Mouse (Mus musculus) liver, postnatal 0 days (tissue): ENCODE data around the gene Myo15b. TPM values are rescaled to one million over a fixed set of nuclear protein-coding genes. Genes with fewer than 3 reads are reported as not detected.
A peak's percentile ranks its signal among the peaks of the same experiment; 100 is the strongest.

Experiments
- ATAC-seq: fragments of 200-750 bp; cut with Nextera tagmentation; 2 replicates; pipeline ENCODE4 v1.8.0; 2017; ENCODE audit warnings: mild to moderate bottlenecking, moderate library complexity
- DNase-seq: peaks from one replicate; pipeline ENCODE4 v3.0.0-alpha.2; 2016
- H3K27ac ChIP-seq: fragments of 300-500 bp; sonication (generic); 2 replicates; pipeline ENCODE4 v1.5.1; 2014; ENCODE audit warnings: antibody characterized with exemption, moderate library complexity, mild to moderate bottlenecking, low read depth
- H3K27me3 ChIP-seq: fragments of 300-500 bp; sonication (generic); 2 replicates; pipeline ENCODE4 v1.6.1; 2014; ENCODE audit warnings: low read length, control low read depth, mixed read lengths; ENCODE audit not compliant: insufficient read depth
- H3K36me3 ChIP-seq: fragments of 300-500 bp; sonication (generic); replicated peaks from 2 replicates; pipeline ENCODE4 v1.6.1; 2014; ENCODE audit warnings: mild to moderate bottlenecking, control low read depth, low read length, moderate library complexity, mixed read lengths; ENCODE audit not compliant: insufficient read depth
- H3K4me1 ChIP-seq: fragments of 300-500 bp; sonication (generic); 2 replicates; pipeline ENCODE4 v1.6.1; 2014; ENCODE audit warnings: antibody characterized with exemption, mild to moderate bottlenecking, control low read depth; ENCODE audit not compliant: insufficient read depth
- H3K4me2 ChIP-seq: fragments of 300-500 bp; sonication (generic); 2 replicates; pipeline ENCODE4 v1.6.1; 2014; ENCODE audit warnings: low read depth, mild to moderate bottlenecking, low read length, moderate library complexity, mixed read lengths
- H3K4me3 ChIP-seq: fragments of 300-500 bp; sonication (generic); 2 replicates; pipeline ENCODE4 v1.5.1; 2014; ENCODE audit warnings: low read depth, low read length
- H3K9ac ChIP-seq: fragments of 300-500 bp; sonication (generic); replicated peaks from 2 replicates; pipeline ENCODE4 v1.6.1; 2014; ENCODE audit warnings: mild to moderate bottlenecking, moderate library complexity
- H3K9me3 ChIP-seq: fragments of 300-500 bp; sonication (generic); 2 replicates; pipeline ENCODE4 v1.6.1; 2016; ENCODE audit warnings: mild to moderate bottlenecking, control low read depth, low read length, mixed read lengths
- CTCF ChIP-seq: sonication (generic); IDR thresholded peaks from 2 replicates; pipeline ENCODE4 v1.5.1; 2016; ENCODE audit warnings: antibody characterized with exemption, low read depth
- EP300 ChIP-seq: IDR thresholded peaks from 2 replicates; pipeline ENCODE4 v1.6.1; 2016; ENCODE audit warnings: antibody characterized with exemption, low read depth, mild to moderate bottlenecking
- WGBS: fragments of 180-500 bp; shearing (Covaris S2); extraction: QIAGEN DNeasy Blood & Tissue Kit; methylation state at CpG from one replicate; pipeline ENCODE4 v1.1.7; 2014; ENCODE audit not compliant: insufficient replicate concordance; 5-methylcytosine and 5-hydroxymethylcytosine counted together
- polyA plus RNA-seq: library from polyadenylated mRNA; unstranded; fragments of >200 nt; fragmentation: Nextera tagmentation; extraction: Ambion mirVana; gene quantifications from 2 replicates; pipeline ENCODE4 v1.2.1, GENCODE M21; 2015

The Myo15b gene
- polyA plus RNA-seq, 1 experiment from 2014 or later = 2.4 TPM

DNA sequence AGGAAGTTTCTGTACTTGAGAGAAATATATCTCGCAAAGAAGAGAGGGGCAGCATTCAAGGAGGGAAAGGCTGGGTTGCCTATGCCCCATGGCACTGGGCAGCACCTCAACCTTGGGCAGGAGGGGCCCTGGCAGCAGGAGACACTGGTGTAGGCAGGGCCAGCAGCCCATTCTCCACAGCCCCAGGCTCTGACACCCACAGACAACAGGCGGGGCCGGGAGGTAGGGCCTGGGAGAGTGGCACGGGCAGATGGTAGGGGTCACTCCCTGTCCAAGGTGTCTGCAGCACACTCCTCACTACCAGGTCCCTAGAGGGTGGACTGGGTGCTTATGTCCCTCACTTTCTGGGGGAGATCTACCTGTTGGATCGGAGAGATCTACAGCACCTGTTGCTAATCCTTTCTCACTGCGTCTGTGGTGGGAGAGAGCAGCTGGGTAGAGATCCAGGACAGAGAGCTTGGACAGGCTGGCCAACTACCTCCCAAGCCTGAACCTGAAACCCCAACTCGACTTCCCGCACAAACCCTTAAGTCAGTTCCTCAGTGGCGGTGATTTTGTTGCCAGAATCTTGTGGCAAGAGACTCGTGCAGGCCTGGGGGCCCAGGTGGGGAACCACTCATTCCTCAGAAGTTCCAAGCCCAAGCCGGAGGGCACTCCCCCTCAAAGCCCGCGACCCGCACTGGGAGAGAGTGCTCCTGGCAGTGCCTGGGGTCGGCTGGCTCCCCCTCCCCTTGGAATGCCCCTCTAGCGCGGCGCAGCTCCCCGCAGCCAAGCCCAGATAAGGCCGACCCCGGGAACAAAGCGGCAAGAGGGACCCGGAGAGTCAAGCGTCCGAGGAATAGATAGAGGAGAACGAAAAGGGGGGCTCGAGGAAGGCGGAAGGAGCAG, 45.4 kb upstream of the Myo15b start:
- peak; percentile 51 for DNase-seq

GRCm38 (mm10) chr11:115813507-115814296, 44.5 kb upstream of the Myo15b start, which contains the start of gene Caskin2:
Gene Caskin2, minus strand, starts transcription at chr11:115813639.
- WGBS = 0% methylated on average over 42 of the region's 44 CpGs
- Histone ChIP-seq H3K4me3 (peak within 1 kb of the TSS; percentile 91), H3K36me3 (no peaks in the 10 kb centered on the region), H3K27ac (peak within 1 kb of the TSS; percentile 82), H3K4me1 (peaks cover 48% of the 10 kb centered on the region), H3K27me3 (no peaks in the 10 kb centered on the region), H3K9me3 (no peaks in the 10 kb centered on the region), H3K9ac (peak within 1 kb of the TSS; percentile 82), H3K4me2 (peak within 1 kb of the TSS; percentile 96)
- peak; percentile 99 for DNase-seq
- ATAC-seq = peak; percentile 87
- TF ChIP-seq EP300 (no peak), CTCF (peak; percentile 98)

More for the DNA sequence above, 45.4 kb upstream of the Myo15b start:
- WGBS = 9% methylated on average over 28 of the region's 28 CpGs
- peaks cover 50% of the 10 kb centered on the region for H3K4me1 ChIP-seq
- H3K9me3 ChIP-seq = no peaks in the 10 kb centered on the region
- no peaks in the 10 kb centered on the region for H3K36me3 ChIP-seq
- H3K9ac ChIP-seq = peak overlapping the region; percentile 82
- no peak for ATAC-seq
- TF ChIP-seq EP300 (no peak), CTCF (no peak)
- H3K4me3 ChIP-seq = peak overlapping the region; percentile 91
- H3K27ac ChIP-seq = peak overlapping the region; percentile 82
- peak overlapping the region; percentile 96 for H3K4me2 ChIP-seq
- H3K27me3 ChIP-seq = no peaks in the 10 kb centered on the region

- WGBS = under 1% methylated on average over 80 of the region's 84 CpGs
- H3K27ac ChIP-seq = peak within 1 kb of the TSS; percentile 82
- peaks cover 37% of the 10 kb centered on the region for H3K4me1 ChIP-seq
- 0 out of 2 replicates have a peak, but pooled peaks cover 3% of the 10 kb centered on the region for H3K36me3 ChIP-seq
- ATAC-seq = peak; percentile 54
- no peaks in the 10 kb centered on the region for H3K9me3 ChIP-seq
- TF ChIP-seq CTCF (no peak), EP300 (no peak)
- peak within 1 kb of the TSS; percentile 67 for H3K9ac ChIP-seq
- H3K4me3 ChIP-seq = peak within 1 kb of the TSS; percentile 91
- H3K27me3 ChIP-seq = no peaks in the 10 kb centered on the region
- peak; percentile 91 for DNase-seq
- H3K4me2 ChIP-seq = peak within 1 kb of the TSS; percentile 96
Observed at GRCm38 (mm10) chr11:115814605-115815450, 43.4 kb upstream of the Myo15b start, which contains the start of gene Tsen54. Gene Tsen54, plus strand, starts transcription at chr11:115814724.

- WGBS = 89% methylated on average over 5 of the region's 5 CpGs
- TF ChIP-seq CTCF = peak; percentile 37
- no peak for TF ChIP-seq EP300
- Histone ChIP-seq H3K27ac (no peak overlapping the region), H3K4me3 (no peak overlapping the region), H3K9me3 (no peaks in the 10 kb centered on the region), H3K4me2 (no peak overlapping the region), H3K36me3 (peaks cover 8% of the 10 kb centered on the region; the same call in 1 of the 2 replicates), H3K27me3 (no peaks in the 10 kb centered on the region), H3K9ac (no peak overlapping the region), H3K4me1 (peaks cover 21% of the 10 kb centered on the region)
- DNase-seq (no peak), ATAC-seq (no peak)
Observed at GRCm38 (mm10) chr11:115817331-115817730, 40.9 kb upstream of the Myo15b start.

DNA sequence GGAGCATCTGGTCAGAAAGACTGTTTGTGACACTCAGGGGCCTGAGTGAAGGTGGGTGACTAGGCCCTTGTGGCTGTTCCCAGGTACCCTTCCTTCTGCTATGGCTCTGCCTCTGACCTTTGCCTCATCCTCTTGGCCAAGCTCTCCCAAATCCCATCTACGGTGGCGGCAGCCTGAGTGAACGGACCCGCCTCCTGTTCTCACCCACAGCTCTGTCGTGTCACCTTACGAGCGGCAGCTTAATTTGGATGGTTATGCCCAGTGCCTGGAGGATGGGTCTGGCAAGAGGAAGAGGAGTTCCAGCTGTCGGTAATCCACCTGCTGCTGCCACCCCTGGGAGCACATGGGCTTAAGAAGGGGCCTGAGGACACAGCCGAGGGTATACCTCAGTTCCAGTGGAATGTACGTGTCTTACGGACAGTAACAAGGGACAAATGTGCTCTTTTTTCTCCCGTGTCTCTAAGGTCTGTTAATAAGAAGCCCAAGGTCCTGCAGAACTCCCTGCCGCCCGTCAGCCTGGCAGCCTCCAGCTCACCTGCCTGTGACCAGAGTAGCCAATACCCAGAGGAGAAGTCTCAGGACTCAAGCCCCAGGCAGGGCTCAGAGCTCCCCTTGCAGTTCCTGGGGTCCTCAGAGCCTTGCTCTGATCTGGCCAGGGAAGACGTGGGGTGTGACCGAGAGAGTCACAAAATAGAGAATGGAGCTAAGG, 38.1 kb upstream of the Myo15b start:
- no peak overlapping the region for H3K9ac ChIP-seq
- H3K4me3 ChIP-seq = no peak overlapping the region
- H3K27ac ChIP-seq = no peak overlapping the region
- DNase-seq (no peak), ATAC-seq (no peak)
- H3K36me3 ChIP-seq = peaks cover 13% of the 10 kb centered on the region; the same call in 1 of the 2 replicates
- H3K27me3 ChIP-seq = no peaks in the 10 kb centered on the region
- H3K4me2 ChIP-seq = no peak overlapping the region
- no peaks in the 10 kb centered on the region for H3K9me3 ChIP-seq
- TF ChIP-seq CTCF (no peak), EP300 (no peak)
- peaks cover 20% of the 10 kb centered on the region for H3K4me1 ChIP-seq
- 88% methylated on average over 16 of the region's 16 CpGs for WGBS
